Mouse (Mus musculus) liver, postnatal 0 days (tissue): ENCODE results near the gene Clec2i. TPM values are rescaled to one million over a fixed set of nuclear protein-coding genes. Genes with fewer than 3 reads are reported as not detected.
"Not testable (repeated sequence)": the region's sequence is repeated elsewhere in the genome, so short reads cannot be mapped to it uniquely, and the experiment has no call there.

ENCODE experiments used
- ATAC-seq: fragments of 200-750 bp; cut with Nextera tagmentation; 2 replicates; pipeline ENCODE4 v1.8.0; 2017; ENCODE audit warnings: mild to moderate bottlenecking, moderate library complexity
- DNase-seq: peaks from one replicate; pipeline ENCODE4 v3.0.0-alpha.2; 2016
- H3K27ac ChIP-seq: fragments of 300-500 bp; sonication (generic); 2 replicates; pipeline ENCODE4 v1.5.1; 2014; ENCODE audit warnings: antibody characterized with exemption, moderate library complexity, mild to moderate bottlenecking, low read depth
- H3K27me3 ChIP-seq: fragments of 300-500 bp; sonication (generic); 2 replicates; pipeline ENCODE4 v1.6.1; 2014; ENCODE audit warnings: low read length, control low read depth, mixed read lengths; ENCODE audit not compliant: insufficient read depth
- H3K36me3 ChIP-seq: fragments of 300-500 bp; sonication (generic); replicated peaks from 2 replicates; pipeline ENCODE4 v1.6.1; 2014; ENCODE audit warnings: mild to moderate bottlenecking, control low read depth, low read length, moderate library complexity, mixed read lengths; ENCODE audit not compliant: insufficient read depth
- H3K4me1 ChIP-seq: fragments of 300-500 bp; sonication (generic); 2 replicates; pipeline ENCODE4 v1.6.1; 2014; ENCODE audit warnings: antibody characterized with exemption, mild to moderate bottlenecking, control low read depth; ENCODE audit not compliant: insufficient read depth
- H3K4me2 ChIP-seq: fragments of 300-500 bp; sonication (generic); 2 replicates; pipeline ENCODE4 v1.6.1; 2014; ENCODE audit warnings: low read depth, mild to moderate bottlenecking, low read length, moderate library complexity, mixed read lengths
- H3K4me3 ChIP-seq: fragments of 300-500 bp; sonication (generic); 2 replicates; pipeline ENCODE4 v1.5.1; 2014; ENCODE audit warnings: low read depth, low read length
- H3K9ac ChIP-seq: fragments of 300-500 bp; sonication (generic); replicated peaks from 2 replicates; pipeline ENCODE4 v1.6.1; 2014; ENCODE audit warnings: mild to moderate bottlenecking, moderate library complexity
- H3K9me3 ChIP-seq: fragments of 300-500 bp; sonication (generic); 2 replicates; pipeline ENCODE4 v1.6.1; 2016; ENCODE audit warnings: mild to moderate bottlenecking, control low read depth, low read length, mixed read lengths
- CTCF ChIP-seq: sonication (generic); IDR thresholded peaks from 2 replicates; pipeline ENCODE4 v1.5.1; 2016; ENCODE audit warnings: antibody characterized with exemption, low read depth
- EP300 ChIP-seq: IDR thresholded peaks from 2 replicates; pipeline ENCODE4 v1.6.1; 2016; ENCODE audit warnings: antibody characterized with exemption, low read depth, mild to moderate bottlenecking
- WGBS: fragments of 180-500 bp; shearing (Covaris S2); extraction: QIAGEN DNeasy Blood & Tissue Kit; methylation state at CpG from one replicate; pipeline ENCODE4 v1.1.7; 2014; ENCODE audit not compliant: insufficient replicate concordance; 5-methylcytosine and 5-hydroxymethylcytosine counted together
- polyA plus RNA-seq: library from polyadenylated mRNA; unstranded; fragments of >200 nt; fragmentation: Nextera tagmentation; extraction: Ambion mirVana; gene quantifications from 2 replicates; pipeline ENCODE4 v1.2.1, GENCODE M21; 2015

The Clec2i gene
- polyA plus RNA-seq, 1 experiment from 2014 or later, result 0.27 TPM

GRCm38 (mm10) chr6:128868861-128869260, 18.5 kb upstream of the Clec2i start:
- Histone ChIP-seq H3K4me1 (no peaks in the 10 kb centered on the region), H3K4me2 (no peak overlapping the region), H3K9me3 (no peaks in the 10 kb centered on the region), H3K27me3 (no peaks in the 10 kb centered on the region), H3K36me3 (no peaks in the 10 kb centered on the region), H3K4me3 (no peak overlapping the region), H3K27ac (no peak overlapping the region), H3K9ac (no peak overlapping the region)
- no peak for TF ChIP-seq CTCF
- no peak for TF ChIP-seq EP300
- ATAC-seq (no peak), DNase-seq (no peak)
- WGBS, result 58% methylated on average over 3 of the region's 3 CpGs

- Histone ChIP-seq H3K27me3 (no peaks in the 10 kb centered on the region), H3K4me2 (no peak overlapping the region), H3K9ac (no peak overlapping the region), H3K27ac (no peak overlapping the region), H3K4me3 (no peak overlapping the region), H3K9me3 (no peaks in the 10 kb centered on the region), H3K4me1 (no peaks in the 10 kb centered on the region), H3K36me3 (no peaks in the 10 kb centered on the region)
- WGBS, result 54% methylated on average over 1 of the region's 1 CpGs
- DNase-seq (no peak), ATAC-seq (no peak)
- TF ChIP-seq CTCF (no peak), EP300 (no peak)
These were observed 15.3 kb upstream of the Clec2i start for GRCm38 (mm10) chr6:128871910-128872610.

- no peaks in the 10 kb centered on the region for H3K4me1 ChIP-seq
- no peaks in the 10 kb centered on the region for H3K27me3 ChIP-seq
- no peaks in the 10 kb centered on the region for H3K9me3 ChIP-seq
- DNase-seq (no peak), ATAC-seq (peak; percentile 67)
- peak overlapping the region; percentile 58 for H3K4me2 ChIP-seq
- H3K4me3 ChIP-seq, result peak overlapping the region; percentile 36
- TF ChIP-seq EP300, result no peak
- peak; percentile 18; the same call in 1 of the 2 replicates for TF ChIP-seq CTCF
- 30% methylated on average over 5 of the region's 5 CpGs for WGBS
- no peak overlapping the region for H3K9ac ChIP-seq
- H3K27ac ChIP-seq, result 0 out of 2 replicates have a peak overlapping the region, but pooled peaks have one; percentile 18
- no peaks in the 10 kb centered on the region for H3K36me3 ChIP-seq
These were observed 1.4 kb downstream of the Clec2i start for GRCm38 (mm10) chr6:128888834-128889233.

GRCm38 (mm10) chr6:128890948-128891355, 3.6 kb downstream of the Clec2i start, which contains the start of gene BC035044:
Gene BC035044 (minus strand): TSS chr6:128891126.
- DNase-seq, result no peak
- peak; percentile 33 for ATAC-seq
- H3K36me3 ChIP-seq, result no peaks in the 10 kb centered on the region

GRCm38 (mm10) chr6:128895404-128896001, 8.1 kb downstream of the Clec2i start:
- 59% methylated on average over 3 of the region's 3 CpGs for WGBS
- no peaks in the 10 kb centered on the region for H3K9me3 ChIP-seq
- DNase-seq (no peak), ATAC-seq (no peak)
- no peak overlapping the region for H3K4me3 ChIP-seq
- TF ChIP-seq CTCF (no peak), EP300 (no peak)
- H3K36me3 ChIP-seq, result no peaks in the 10 kb centered on the region
- H3K9ac ChIP-seq, result no peak overlapping the region
- H3K27ac ChIP-seq, result no peak overlapping the region
- no peak overlapping the region for H3K4me2 ChIP-seq
- H3K4me1 ChIP-seq, result no peaks in the 10 kb centered on the region
- no peaks in the 10 kb centered on the region for H3K27me3 ChIP-seq

More at GRCm38 (mm10) chr6:128890948-128891355, 3.6 kb downstream of the Clec2i start, which contains the start of gene BC035044:
- Histone ChIP-seq H3K27ac (peak within 1 kb of the TSS; percentile 46), H3K4me3 (peak within 1 kb of the TSS; percentile 36), H3K4me2 (peak within 1 kb of the TSS; percentile 58), H3K9ac (peak within 1 kb of the TSS; percentile 26; the same call in 1 of the 2 replicates), H3K9me3 (no peaks in the 10 kb centered on the region), H3K4me1 (no peaks in the 10 kb centered on the region), H3K27me3 (no peaks in the 10 kb centered on the region)
- WGBS, result 41% methylated on average over 2 of the region's 2 CpGs
- TF ChIP-seq CTCF, result no peak
- TF ChIP-seq EP300, result peak; percentile 66; the same call in 1 of the 2 replicates

GRCm38 (mm10) chr6:128900044-128900443, 12.7 kb downstream of the Clec2i start:
- Histone ChIP-seq H3K9ac (no peak overlapping the region), H3K4me2 (no peak overlapping the region)
- ATAC-seq, result no peak

GRCm38 (mm10) chr6:128900796-128901552, 13.6 kb downstream of the Clec2i start:
- not testable (repeated sequence) for H3K4me3 ChIP-seq, H3K4me1 ChIP-seq, H3K27ac ChIP-seq, ATAC-seq, H3K9ac ChIP-seq, H3K4me2 ChIP-seq, DNase-seq, H3K9me3 ChIP-seq, H3K36me3 ChIP-seq, H3K27me3 ChIP-seq
- WGBS, result 77% methylated on average over 6 of the region's 6 CpGs

More at GRCm38 (mm10) chr6:128900044-128900443, 12.7 kb downstream of the Clec2i start:
- 68% methylated on average over 2 of the region's 2 CpGs for WGBS
- H3K4me3 ChIP-seq, result no peak overlapping the region
- H3K27ac ChIP-seq, result no peak overlapping the region
- H3K27me3 ChIP-seq, result no peaks in the 10 kb centered on the region
- no peaks in the 10 kb centered on the region for H3K4me1 ChIP-seq
- 0 out of 2 replicates have a peak, but pooled peaks have one; percentile 21 for TF ChIP-seq CTCF
- no peak for TF ChIP-seq EP300
- no peaks in the 10 kb centered on the region for H3K9me3 ChIP-seq
- H3K36me3 ChIP-seq, result no peaks in the 10 kb centered on the region
- DNase-seq, result no peak
